Mouse (Mus musculus): ENCODE measurements at regions not wholly inside any gene's neighbourhood (a gene's known extent, or its start where the extent isn't known, plus 50 kb on each side); places are given as distances from the start of the nearest gene placed in this dataset.

GRCm38 (mm10) chr11:64273726-64274125 is 161.4 kb upstream of the Hs3st3a1 start:
- TF ChIP-seq GATA1 (IDR thresholded peaks at IDR 0.05; ENCODE audit: low read length), result no peak

GRCm38 (mm10) chr11:64273214-64273613 is 161.9 kb upstream of the Hs3st3a1 start:
- no peak for TF ChIP-seq GATA1 (IDR thresholded peaks at IDR 0.05; ENCODE audit: low read length)

DNA sequence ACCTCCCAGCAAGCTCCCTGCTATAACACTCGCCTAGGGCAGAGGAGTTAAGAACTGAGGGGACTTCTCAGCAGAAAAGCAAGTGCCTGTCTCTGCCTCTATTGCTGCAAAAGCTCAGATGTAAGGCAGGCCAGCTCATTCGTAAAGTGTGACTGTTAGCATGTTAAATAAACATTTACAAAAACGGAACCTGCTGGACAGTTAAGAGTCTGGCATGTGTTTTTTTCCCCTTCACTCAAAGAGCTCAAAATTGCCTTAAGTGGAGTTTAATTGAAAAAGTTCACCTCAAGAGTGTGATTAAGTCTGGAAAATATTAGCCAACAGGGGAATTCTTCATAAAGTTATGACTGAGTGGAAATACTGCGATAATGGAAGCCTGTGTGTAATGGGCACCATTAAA is 167.0 kb upstream of the Hs3st3a1 start:
- TF ChIP-seq GATA1 (IDR thresholded peaks at IDR 0.05; ENCODE audit: low read length), result no peak

DNA sequence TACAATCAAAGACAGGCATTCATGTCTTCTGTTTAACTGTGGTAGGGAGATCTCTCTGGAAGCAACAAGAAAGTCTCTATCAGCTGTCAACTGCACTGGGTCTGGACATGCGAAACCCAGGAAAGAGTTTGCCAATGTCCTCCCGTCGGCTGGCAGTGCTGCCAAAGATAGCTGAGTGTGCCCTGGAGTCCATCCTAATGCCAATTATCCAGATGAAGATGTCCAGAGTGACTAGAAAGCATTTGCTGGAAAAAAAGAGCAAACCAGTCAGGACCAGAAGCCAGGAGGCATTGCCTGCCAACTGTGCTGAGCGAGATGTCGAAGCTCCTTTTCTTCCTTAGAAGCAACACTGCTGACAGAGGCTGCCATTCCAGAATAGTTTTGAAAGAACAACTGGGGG is 167.6 kb upstream of the Hs3st3a1 start:
- TF ChIP-seq GATA1 (IDR thresholded peaks at IDR 0.05; ENCODE audit: low read length), result no peak

DNA sequence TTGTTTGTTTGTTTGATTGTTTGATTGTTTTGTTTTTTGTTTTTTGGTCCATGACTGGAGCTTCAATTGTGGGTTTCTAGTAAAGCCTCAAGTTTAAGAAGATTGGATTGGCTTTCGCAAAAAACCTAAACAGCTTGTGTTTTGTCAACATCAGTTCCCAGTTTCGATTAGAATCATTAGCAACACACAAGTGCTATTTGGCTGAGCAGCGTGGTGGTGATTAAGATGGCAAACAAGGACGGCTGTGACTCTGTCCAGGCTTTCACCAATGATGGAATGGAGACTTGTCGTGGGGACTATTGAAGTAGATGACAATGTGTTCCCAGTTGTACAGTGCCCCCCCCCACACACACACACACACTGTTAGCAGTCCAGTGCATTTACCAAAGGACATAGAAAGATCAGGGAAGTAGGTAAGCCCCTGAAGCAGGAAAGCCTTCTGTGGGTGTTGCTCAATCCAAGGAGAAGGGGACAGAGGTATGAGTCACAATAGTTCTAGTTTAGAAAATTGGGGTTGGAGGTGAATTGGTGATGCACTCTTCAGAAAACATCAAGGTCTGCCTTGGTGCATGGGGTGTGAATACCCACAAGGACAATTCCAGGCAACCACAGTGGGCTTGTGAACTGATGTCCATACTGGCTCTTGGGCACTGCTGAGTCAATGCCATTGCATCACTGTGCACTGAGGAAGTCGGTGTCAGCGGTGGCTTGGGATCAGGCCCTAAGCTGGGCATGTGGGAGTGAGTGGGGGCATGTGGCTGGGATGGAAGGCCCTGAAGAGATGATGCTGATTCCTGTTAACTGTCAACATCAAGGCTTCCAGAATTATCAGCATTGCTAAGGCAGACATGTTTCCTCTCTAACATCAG is 174.5 kb upstream of the Cox10 start:
- TF ChIP-seq GATA1 (IDR thresholded peaks at IDR 0.05; ENCODE audit: low read length), result no peak

DNA sequence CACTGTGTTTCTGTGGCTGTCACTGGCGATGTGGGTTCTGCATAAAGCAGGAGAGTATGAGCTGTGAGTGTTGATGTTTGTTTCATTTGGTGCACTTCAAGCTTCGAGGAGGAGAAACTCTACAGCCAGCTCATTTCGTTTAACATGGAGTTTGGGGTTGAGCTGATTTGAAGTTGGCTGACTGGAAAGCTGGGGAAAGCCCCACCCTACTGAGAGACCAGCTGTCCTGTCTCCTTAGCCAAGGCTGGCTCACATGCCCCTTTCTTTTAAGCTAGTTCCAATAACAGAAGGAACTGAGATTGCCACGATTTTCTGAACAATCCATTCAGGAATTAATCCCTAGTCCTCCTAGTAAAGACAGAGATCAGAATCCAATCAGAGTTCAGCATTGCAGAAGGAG is 157.6 kb upstream of the Cox10 start:
- TF ChIP-seq GATA1 (IDR thresholded peaks at IDR 0.05; ENCODE audit: low read length), result no peak

DNA sequence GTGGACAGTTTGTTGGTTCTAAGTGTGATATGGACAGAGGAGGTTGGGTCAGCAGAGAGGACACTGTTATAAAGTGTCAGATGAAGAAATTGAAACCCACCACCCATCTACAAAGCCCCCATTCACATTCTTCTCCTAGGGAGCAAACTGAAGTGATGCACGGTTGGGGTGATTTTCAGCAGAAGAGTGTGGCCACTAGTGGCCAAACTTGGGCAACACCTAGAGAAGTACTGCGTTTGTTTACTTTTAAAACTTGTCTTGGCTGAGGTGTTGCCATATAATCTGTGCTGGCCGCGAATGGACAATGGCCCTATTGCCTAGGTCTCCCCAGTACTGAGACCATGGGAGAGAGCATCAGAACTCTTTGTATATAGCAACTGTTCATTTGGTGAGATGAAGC is 150.8 kb upstream of the Cox10 start:
- no peak for TF ChIP-seq GATA1 (IDR thresholded peaks at IDR 0.05; ENCODE audit: low read length)

- no peak for TF ChIP-seq GATA1 (IDR thresholded peaks at IDR 0.05; ENCODE audit: low read length)
Observed at GRCm38 (mm10) chr11:64220888-64221287, 141.6 kb upstream of the Cox10 start.

DNA sequence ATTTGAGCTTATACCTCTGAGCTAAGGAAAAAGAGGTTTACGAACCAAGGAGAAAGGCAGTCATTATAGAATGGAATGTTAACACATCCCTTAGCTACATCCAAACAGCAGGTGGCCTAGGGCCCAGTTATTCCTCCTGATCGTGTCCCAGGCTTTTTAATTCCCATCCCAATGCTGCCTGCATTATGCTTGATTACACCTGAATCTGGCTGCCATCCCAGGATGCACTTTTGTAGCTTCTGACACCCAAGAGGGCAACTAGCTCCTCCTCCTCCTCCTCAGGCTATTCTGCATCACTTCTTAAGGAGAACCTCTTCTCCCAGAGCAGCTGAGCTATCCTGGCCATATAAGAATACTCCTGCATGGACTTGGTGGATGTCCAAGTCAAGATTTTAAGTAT is 137.9 kb upstream of the Cox10 start:
- TF ChIP-seq GATA1 (IDR thresholded peaks at IDR 0.05; ENCODE audit: low read length), result no peak

GRCm38 (mm10) chr11:64210916-64211315 is 131.6 kb upstream of the Cox10 start:
- no peak for TF ChIP-seq GATA1 (IDR thresholded peaks at IDR 0.05; ENCODE audit: low read length)

- TF ChIP-seq GATA1 (IDR thresholded peaks at IDR 0.05; ENCODE audit: low read length), result no peak
Observed at GRCm38 (mm10) chr11:64208306-64208705, 129.0 kb upstream of the Cox10 start.

- TF ChIP-seq GATA1 (IDR thresholded peaks at IDR 0.05; ENCODE audit: low read length), result no peak
Observed at GRCm38 (mm10) chr11:64207358-64207864, 128.1 kb upstream of the Cox10 start.

DNA sequence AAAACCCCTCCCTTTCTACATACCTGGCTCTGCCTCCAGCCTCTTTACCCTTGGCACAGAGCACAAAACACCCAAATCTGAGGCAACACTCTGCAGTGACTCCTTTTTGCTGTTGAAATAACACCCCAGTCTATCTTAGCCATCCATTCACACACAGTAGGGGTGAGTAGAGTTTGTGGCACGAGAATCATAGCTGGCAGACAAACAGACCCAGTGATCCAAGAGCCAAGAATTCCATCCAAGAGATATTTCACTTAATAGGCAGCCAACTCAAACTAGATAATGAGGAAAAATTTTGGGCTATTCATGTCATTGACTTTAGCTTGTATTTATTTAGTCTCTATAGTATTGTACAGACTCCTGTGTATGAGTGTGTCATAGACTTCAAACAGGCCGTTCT is 126.9 kb upstream of the Cox10 start:
- no peak for TF ChIP-seq GATA1 (IDR thresholded peaks at IDR 0.05; ENCODE audit: low read length)

DNA sequence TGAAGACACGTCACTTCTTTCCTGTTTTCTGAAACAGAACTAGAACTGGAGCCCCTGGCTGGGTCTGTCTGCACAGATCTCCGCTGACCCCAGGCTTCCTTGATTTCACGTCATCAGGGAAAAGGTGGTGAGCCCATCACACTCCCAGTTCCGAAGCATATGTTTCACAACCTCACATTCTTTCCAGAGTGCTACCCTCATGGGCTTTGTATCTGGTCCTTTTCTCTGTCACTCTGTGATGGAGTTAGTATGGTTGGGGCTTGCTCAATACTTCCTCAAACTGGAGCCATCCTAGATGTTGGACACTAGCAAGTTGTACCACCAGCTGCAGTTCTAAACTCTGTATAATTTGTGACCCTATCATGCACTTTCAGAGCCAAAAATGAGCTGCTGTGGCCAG is 125.8 kb upstream of the Cox10 start:
- TF ChIP-seq GATA1 (IDR thresholded peaks at IDR 0.05; ENCODE audit: low read length), result no peak

DNA sequence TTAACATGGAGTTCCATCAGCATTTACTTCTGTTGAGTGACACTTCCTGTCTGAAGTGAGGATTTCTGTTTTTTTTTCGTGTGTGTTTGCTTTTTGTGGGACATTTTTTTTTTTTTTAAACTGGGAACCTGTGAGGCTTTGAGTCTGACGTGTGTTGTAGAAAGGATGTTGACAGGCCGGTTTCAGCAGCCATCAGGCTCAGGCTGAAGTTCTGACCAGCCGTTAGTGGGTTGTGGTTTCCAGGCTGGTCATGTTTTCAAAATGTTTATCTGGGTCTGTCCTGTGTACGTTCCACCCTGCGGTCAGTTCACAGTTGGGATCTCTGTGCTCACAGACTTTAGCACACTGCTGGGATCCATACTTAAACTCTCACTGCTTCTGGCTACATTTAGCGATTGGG is 125.0 kb upstream of the Cox10 start:
- TF ChIP-seq GATA1 (IDR thresholded peaks at IDR 0.05; ENCODE audit: low read length), result no peak

GRCm38 (mm10) chr11:64200874-64201273 is 121.6 kb upstream of the Cox10 start:
- no peak for TF ChIP-seq GATA1 (IDR thresholded peaks at IDR 0.05; ENCODE audit: low read length)

- TF ChIP-seq GATA1 (IDR thresholded peaks at IDR 0.05; ENCODE audit: low read length), result no peak
Observed at GRCm38 (mm10) chr11:64195272-64195671, 116.0 kb upstream of the Cox10 start.
